Mouse (Mus musculus) forebrain, embryonic 11.5 days (tissue): ENCODE measurements at regions not wholly inside any gene's neighbourhood (a gene's known extent, or its start where the extent isn't known, plus 50 kb on each side); places are given as distances from the start of the nearest gene placed in this dataset.

ENCODE experiments used
- ATAC-seq: fragments of 200-750 bp; cut with Nextera tagmentation; replicated peaks from 2 replicates; pipeline ENCODE4 v1.8.0; 2017; ENCODE audit warnings: moderate TSS enrichment; ENCODE audit not compliant: low FRiP score
- DNase-seq: peaks from one replicate; pipeline ENCODE4 v3.0.0-alpha.2; 2017; ENCODE audit warnings: low spot score
- H3K27ac ChIP-seq: fragments of 300-500 bp; sonication (generic); 2 replicates; pipeline ENCODE4 v1.5.1; 2014; ENCODE audit warnings: low read depth, low read length
- H3K27me3 ChIP-seq: fragments of 300-500 bp; sonication (generic); 2 replicates; pipeline ENCODE4 v1.6.1; 2014; ENCODE audit warnings: mild to moderate bottlenecking, low read length, mixed read lengths; ENCODE audit not compliant: control insufficient read depth, insufficient read depth
- H3K36me3 ChIP-seq: fragments of 300-500 bp; sonication (generic); 2 replicates; pipeline ENCODE4 v1.6.1; 2014; ENCODE audit warnings: mild to moderate bottlenecking, low read length, moderate library complexity, mixed read lengths; ENCODE audit not compliant: control insufficient read depth, insufficient read depth
- H3K4me1 ChIP-seq: fragments of 300-500 bp; sonication (generic); replicated peaks from 2 replicates; pipeline ENCODE4 v1.6.1; 2014; ENCODE audit warnings: low read length, mixed read lengths; ENCODE audit not compliant: control insufficient read depth, insufficient read depth
- H3K4me2 ChIP-seq: fragments of 300-500 bp; sonication (generic); 2 replicates; pipeline ENCODE4 v1.6.1; 2014; ENCODE audit warnings: low read depth, mild to moderate bottlenecking, low read length, moderate library complexity, mixed read lengths; ENCODE audit not compliant: severe bottlenecking
- H3K4me3 ChIP-seq: fragments of 300-500 bp; sonication (generic); 2 replicates; pipeline ENCODE4 v1.5.1; 2014; ENCODE audit warnings: low read depth, low read length
- H3K9ac ChIP-seq: fragments of 300-500 bp; sonication (generic); 2 replicates; pipeline ENCODE4 v1.6.1; 2014; ENCODE audit warnings: low read length
- H3K9me3 ChIP-seq: fragments of 300-500 bp; sonication (generic); 2 replicates; pipeline ENCODE4 v1.6.1; 2016; ENCODE audit warnings: low read length, mixed read lengths; ENCODE audit not compliant: control insufficient read depth
- WGBS: fragments of 180-500 bp; shearing (Covaris S2); extraction: QIAGEN DNeasy Blood & Tissue Kit; methylation state at CpG from one replicate; pipeline ENCODE4 v1.1.7; 2014; 5-methylcytosine and 5-hydroxymethylcytosine counted together

DNA sequence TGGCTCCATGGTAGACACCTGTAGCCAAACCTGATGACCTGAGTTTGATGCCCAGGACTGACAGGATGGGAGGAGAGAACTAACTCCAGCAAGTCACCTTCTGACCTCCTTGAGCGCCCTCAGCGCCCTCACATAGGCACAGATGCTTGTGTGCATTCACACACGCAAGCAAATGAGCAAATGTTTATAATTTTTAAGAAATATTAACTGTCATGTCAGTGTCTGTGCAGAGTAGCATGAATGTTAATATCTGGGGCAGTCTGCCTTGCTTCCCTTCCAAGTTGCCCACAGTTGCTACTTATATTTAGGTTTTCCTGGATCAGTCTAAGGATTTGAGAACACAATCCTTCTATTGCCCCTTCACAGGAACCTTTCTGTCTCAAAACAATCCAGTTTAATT lies 257.6 kb downstream of the Efnb2 start:
- ATAC-seq: no peak
- Histone ChIP-seq H3K4me1 (no peaks in the 10 kb centered on the region), H3K36me3 (no peaks in the 10 kb centered on the region), H3K9ac (no peak overlapping the region), H3K27ac (no peak overlapping the region), H3K4me2 (no peak overlapping the region), H3K9me3 (no peaks in the 10 kb centered on the region), H3K27me3 (no peaks in the 10 kb centered on the region), H3K4me3 (no peak overlapping the region)
- DNase-seq: no peak
- 77% methylated on average over 3 of the region's 3 CpGs for WGBS

- DNase-seq: no peak
- H3K36me3 ChIP-seq: no peaks in the 10 kb centered on the region
- 87% methylated on average over 5 of the region's 5 CpGs for WGBS
- no peak overlapping the region for H3K9ac ChIP-seq
- no peaks in the 10 kb centered on the region for H3K4me1 ChIP-seq
- H3K9me3 ChIP-seq: no peaks in the 10 kb centered on the region
- no peak overlapping the region for H3K4me3 ChIP-seq
- no peak overlapping the region for H3K27ac ChIP-seq
- no peak for ATAC-seq
- H3K27me3 ChIP-seq: no peaks in the 10 kb centered on the region
- H3K4me2 ChIP-seq: no peak overlapping the region
Measured at GRCm38 (mm10) chr8:8392303-8392702, 268.7 kb downstream of the Efnb2 start.

DNA sequence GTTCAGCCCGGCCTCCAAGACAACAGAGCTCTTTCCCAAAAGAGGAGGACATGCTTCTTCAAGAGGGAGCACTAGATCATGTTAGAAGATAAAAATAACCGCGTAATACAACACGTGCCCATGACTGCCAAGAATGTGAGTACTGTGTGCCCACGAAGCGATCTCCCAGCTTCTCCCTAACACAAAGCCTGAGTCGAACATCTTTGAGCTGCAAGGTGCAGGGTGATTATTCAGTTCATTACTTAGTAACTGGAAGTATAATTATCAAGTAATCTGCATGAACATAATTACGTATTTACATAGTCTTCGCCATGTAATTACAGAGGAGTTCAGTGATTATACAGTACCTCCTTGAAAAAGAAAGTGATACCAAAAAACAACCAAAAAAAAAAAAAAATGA lies 269.7 kb downstream of the Efnb2 start:
- ATAC-seq (no peak), DNase-seq (no peak)
- H3K4me1 ChIP-seq: no peaks in the 10 kb centered on the region
- H3K9me3 ChIP-seq: no peaks in the 10 kb centered on the region
- no peak overlapping the region for H3K4me3 ChIP-seq
- H3K36me3 ChIP-seq: no peaks in the 10 kb centered on the region
- no peaks in the 10 kb centered on the region for H3K27me3 ChIP-seq
- no peak overlapping the region for H3K27ac ChIP-seq
- 88% methylated on average over 9 of the region's 9 CpGs for WGBS
- H3K9ac ChIP-seq: no peak overlapping the region
- H3K4me2 ChIP-seq: no peak overlapping the region

- no peak overlapping the region for H3K9ac ChIP-seq
- H3K27me3 ChIP-seq: no peaks in the 10 kb centered on the region
- no peak overlapping the region for H3K4me2 ChIP-seq
- H3K4me1 ChIP-seq: peaks cover 2% of the 10 kb centered on the region; the same call in 1 of the 2 replicates
- no peaks in the 10 kb centered on the region for H3K9me3 ChIP-seq
- WGBS: 45% methylated on average over 4 of the region's 4 CpGs
- no peaks in the 10 kb centered on the region for H3K36me3 ChIP-seq
- H3K4me3 ChIP-seq: no peak overlapping the region
- no peak for ATAC-seq
- no peak for DNase-seq
- H3K27ac ChIP-seq: no peak overlapping the region
Measured at GRCm38 (mm10) chr8:8378248-8378647, 282.8 kb downstream of the Efnb2 start.

DNA sequence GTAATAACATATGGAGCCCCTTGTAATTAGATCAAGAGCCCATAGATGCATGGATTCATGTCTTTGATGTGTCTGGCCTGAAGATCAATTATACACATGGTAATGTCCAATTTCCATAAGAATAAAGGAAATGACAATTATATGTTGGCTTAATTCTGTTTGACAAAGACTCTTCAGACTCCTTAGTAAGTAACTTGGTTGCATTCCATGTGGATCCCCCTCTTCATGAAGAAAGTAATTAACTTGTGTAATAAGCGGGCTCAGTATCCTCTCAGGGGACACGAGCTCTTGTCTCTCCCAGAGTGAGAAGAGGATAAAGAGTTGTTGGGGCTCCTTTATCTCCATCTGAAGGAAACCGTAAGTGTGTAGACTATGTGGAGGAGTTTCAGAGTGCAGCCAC lies 284.3 kb downstream of the Efnb2 start:
- ATAC-seq (peak; percentile 73), DNase-seq (no peak)
- Histone ChIP-seq H3K9ac (no peak overlapping the region), H3K4me1 (peaks cover 2% of the 10 kb centered on the region; the same call in 1 of the 2 replicates), H3K9me3 (no peaks in the 10 kb centered on the region), H3K4me2 (no peak overlapping the region), H3K36me3 (no peaks in the 10 kb centered on the region), H3K4me3 (no peak overlapping the region), H3K27me3 (no peaks in the 10 kb centered on the region), H3K27ac (no peak overlapping the region)
- WGBS: 50% methylated on average over 3 of the region's 3 CpGs

DNA sequence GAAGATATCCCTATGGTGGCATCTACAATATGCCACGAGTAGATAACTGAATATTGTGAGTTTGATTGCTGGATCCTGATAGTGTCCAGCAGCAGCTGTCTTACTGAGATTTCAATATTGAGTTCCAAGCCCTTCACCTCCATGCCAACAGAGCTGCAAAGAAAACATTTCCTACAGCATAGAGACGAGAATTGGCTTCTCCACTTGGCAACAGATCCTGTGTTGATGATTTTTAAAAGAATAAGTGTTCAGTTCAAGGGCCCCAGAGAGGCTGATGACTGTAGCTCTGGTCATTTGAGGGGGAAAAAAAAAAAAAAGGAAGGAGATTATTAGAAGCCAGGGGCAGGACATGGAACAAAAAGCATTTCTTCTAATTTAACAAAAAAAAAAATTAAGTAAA lies 284.7 kb downstream of the Efnb2 start:
- H3K9ac ChIP-seq: no peak overlapping the region
- H3K4me1 ChIP-seq: peaks cover 2% of the 10 kb centered on the region; the same call in 1 of the 2 replicates
- H3K4me3 ChIP-seq: no peak overlapping the region
- no peaks in the 10 kb centered on the region for H3K36me3 ChIP-seq
- DNase-seq: no peak
- WGBS: 65% methylated on average over 2 of the region's 2 CpGs
- no peak overlapping the region for H3K27ac ChIP-seq
- no peaks in the 10 kb centered on the region for H3K27me3 ChIP-seq
- H3K9me3 ChIP-seq: no peaks in the 10 kb centered on the region
- ATAC-seq: peak; percentile 44; the same call in 1 of the 2 replicates
- no peak overlapping the region for H3K4me2 ChIP-seq

- 83% methylated on average over 4 of the region's 4 CpGs for WGBS
- no peaks in the 10 kb centered on the region for H3K36me3 ChIP-seq
- H3K4me2 ChIP-seq: no peak overlapping the region
- H3K4me3 ChIP-seq: no peak overlapping the region
- no peaks in the 10 kb centered on the region for H3K9me3 ChIP-seq
- no peaks in the 10 kb centered on the region for H3K4me1 ChIP-seq
- no peak for ATAC-seq
- H3K9ac ChIP-seq: no peak overlapping the region
- H3K27ac ChIP-seq: no peak overlapping the region
- H3K27me3 ChIP-seq: no peaks in the 10 kb centered on the region
- DNase-seq: no peak
Measured at GRCm38 (mm10) chr8:8367282-8367871, 293.7 kb downstream of the Efnb2 start.

DNA sequence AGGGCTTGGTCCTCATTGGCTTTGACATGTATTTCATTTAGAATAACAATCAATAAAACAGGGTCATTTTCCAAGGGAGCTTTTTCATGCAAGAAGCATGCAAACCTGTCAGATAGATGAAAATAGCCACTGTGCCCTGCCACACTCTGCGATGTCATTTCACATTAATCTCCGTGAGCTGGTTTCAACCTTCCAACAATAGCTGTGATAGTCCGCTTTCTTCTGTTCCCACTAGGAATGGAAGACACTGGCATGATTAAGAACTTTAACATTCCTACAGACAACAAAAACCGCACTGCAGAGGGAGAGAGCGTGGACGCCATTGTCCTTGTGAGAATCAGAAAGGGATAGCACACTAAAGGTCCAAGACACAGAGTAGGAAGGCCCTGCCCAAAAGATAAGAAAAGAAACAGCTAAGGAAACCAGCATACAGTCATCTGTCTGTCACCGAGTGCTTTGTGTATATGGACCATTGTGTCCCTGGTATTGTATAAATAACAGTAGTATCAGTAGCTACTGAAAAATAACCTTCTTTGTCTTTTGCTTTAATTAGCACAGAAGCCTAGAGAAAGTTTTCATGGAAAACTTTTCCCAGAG lies 299.0 kb downstream of the Efnb2 start:
- Histone ChIP-seq H3K27ac (no peak overlapping the region), H3K9me3 (no peaks in the 10 kb centered on the region), H3K27me3 (no peaks in the 10 kb centered on the region), H3K9ac (no peak overlapping the region), H3K36me3 (no peaks in the 10 kb centered on the region), H3K4me3 (no peak overlapping the region), H3K4me1 (no peaks in the 10 kb centered on the region), H3K4me2 (no peak overlapping the region)
- DNase-seq (no peak), ATAC-seq (no peak)
- WGBS: 79% methylated on average over 7 of the region's 7 CpGs

GRCm38 (mm10) chr8:8360586-8360985 lies 300.5 kb downstream of the Efnb2 start:
- Histone ChIP-seq H3K4me2 (no peak overlapping the region), H3K9ac (no peak overlapping the region), H3K27ac (no peak overlapping the region), H3K36me3 (no peaks in the 10 kb centered on the region), H3K4me3 (no peak overlapping the region), H3K4me1 (no peaks in the 10 kb centered on the region), H3K9me3 (no peaks in the 10 kb centered on the region), H3K27me3 (no peaks in the 10 kb centered on the region)
- DNase-seq (no peak), ATAC-seq (no peak)
